Mouse (Mus musculus) gastrocnemius, adult 8-10 months (tissue): ENCODE results near the gene 1700029H14Rik. TPM values are rescaled to one million over a fixed set of nuclear protein-coding genes. Genes with fewer than 3 reads are reported as not detected.
A peak's percentile ranks its signal among the peaks of the same experiment; 100 is the strongest.

Source experiments
- DNase-seq, 2 experiments: peaks; one replicate each; pipeline ENCODE4 v3.0.0; 2022; ENCODE audit warnings: low spot score in 2 of 2
- total RNA-seq, 4 experiments: library from RNA; stranded (reverse); gene quantifications; 2 replicates each; pipeline ENCODE4 v1.2.4; 2022

Gene 1700029H14Rik
- total RNA-seq, 4 experiments from 2014 or later: not detected

DNA sequence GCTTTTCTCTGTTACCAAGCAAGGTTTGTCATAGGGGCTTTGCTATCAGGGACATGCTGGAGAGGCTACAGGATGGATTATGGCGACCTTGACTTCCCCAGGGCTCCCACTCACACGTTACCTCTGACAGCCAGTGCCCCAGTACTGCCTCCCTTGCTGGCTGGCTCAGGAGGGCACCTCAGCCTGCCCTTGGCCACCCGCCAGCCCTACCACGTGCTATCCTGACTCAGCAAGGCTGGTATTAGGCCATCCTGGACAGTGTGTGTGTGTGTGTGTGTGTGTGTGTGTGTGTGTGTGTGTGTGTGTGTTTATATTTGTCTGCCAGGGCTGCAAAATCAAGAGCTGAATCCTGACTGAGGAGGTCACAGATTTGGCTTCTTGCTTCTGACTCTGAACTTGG is 55.4 kb downstream of the 1700029H14Rik start:
- DNase-seq: peak; percentile 61 to 81

DNA sequence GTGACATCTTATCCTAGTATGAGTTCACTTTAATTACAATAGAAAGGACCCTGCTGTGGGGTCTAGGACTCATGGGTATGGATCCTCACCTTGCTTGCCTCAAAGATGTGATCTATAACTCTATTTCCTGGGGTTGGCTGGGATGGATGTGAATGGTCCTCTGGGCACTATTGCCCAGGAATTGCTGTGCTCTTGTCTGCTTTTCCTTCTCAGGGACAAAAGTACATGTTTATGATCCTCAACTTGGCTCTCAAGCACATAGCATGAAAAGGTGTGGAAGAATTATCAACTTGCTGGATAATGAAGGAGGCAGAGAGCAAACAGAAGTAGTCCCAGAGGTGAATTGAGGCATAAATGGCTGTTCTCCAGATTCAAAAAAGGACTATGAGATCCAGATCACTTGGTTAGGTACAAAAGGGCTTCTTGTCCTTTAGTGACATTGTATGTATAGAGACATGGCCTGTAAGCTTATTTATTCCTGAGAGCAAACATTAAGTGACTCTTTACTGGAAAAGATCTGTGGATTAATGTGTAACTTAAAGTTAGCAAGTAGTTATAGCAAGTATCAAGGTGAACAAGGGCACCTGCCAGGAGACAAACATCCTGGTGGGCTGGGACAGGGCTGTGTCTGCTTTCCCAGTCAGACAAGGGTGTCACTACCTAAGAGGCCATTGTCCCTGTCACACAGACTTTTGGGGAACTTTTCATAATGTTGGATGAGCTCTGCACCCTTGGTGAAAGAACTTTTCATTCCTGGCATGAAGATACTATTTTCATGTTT is 57.2 kb downstream of the 1700029H14Rik start:
- no peak for DNase-seq

DNA sequence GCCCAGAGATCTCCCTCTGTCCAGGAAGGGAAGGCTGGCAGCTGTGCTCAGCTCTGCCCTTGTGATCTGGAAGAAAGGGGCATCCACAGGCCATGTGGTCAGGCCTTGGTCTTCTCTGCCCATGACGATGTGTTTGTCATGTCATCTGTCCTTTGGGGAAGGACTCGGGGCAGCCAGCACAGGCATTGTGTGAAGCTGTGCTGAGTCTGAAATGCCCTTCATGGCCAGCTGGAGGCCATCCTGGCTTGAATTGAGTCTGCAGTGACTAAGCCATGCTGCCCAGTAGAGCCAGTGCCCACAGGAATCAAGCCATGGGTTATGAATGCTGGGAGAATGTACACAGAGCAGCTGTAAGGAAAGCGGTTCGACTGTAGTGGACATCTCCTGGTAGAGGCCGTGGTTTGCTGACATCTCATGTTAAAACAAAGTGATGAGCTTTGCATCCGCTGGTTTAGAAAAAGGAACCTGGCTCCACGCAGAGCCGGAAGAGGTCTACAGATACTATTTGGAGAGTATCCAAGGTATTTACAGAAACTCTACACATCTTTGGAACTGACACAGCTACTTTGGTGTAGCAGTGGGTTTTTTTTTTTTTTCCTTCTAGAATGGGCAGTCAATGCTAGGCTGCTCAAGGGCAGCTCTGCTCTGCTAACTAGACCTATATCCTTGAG is 58.2 kb downstream of the 1700029H14Rik start:
- no peak for DNase-seq

DNA sequence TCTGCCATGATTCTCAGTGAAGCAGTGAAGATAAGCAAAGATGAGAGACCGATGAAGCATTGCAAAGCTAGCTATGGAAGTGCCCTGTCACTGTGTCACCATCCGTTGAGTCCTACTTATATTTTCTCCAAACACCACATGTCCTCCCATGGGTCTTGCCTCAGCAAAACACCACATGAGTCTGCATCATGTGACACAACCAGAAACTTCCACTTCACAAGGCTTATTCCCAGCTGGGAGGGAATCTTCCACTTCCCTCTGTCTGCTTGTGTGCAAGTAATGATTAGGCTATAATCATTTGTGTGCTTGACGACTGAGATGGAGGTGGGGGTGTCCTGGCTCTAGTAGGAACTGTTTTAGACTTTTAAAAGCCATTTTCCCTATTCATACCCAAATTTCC is 61.0 kb downstream of the 1700029H14Rik start:
- DNase-seq: no peak

Other genes starting within 250 kb of the 1700029H14Rik start
- 10 to 100 TPM; 49.4 to 70.8 (median 63.2) TPM for gene Tfdp1, start 223.7 kb downstream of the 1700029H14Rik start, total RNA-seq
- gene Atp4b, start 165.6 kb downstream of the 1700029H14Rik start, total RNA-seq: not detected
- gene Grk1, start 157.4 kb downstream of the 1700029H14Rik start, total RNA-seq: not detected
- 1 to 10 TPM; 1.3 to 2.5 (median 2.2) TPM for gene Tmem255b, start 127.3 kb downstream of the 1700029H14Rik start, total RNA-seq
- 100 to 1,000 TPM in 1 of 4 experiments, 10 to 100 TPM in 3; 62.5 to 101 (median 75.1) TPM for gene Gas6, start 68.0 kb downstream of the 1700029H14Rik start, total RNA-seq
- gene Rasa3, start 115.1 kb upstream of the 1700029H14Rik start, total RNA-seq: 1 to 10 TPM; 5.0 to 6.9 (median 6.2) TPM
- gene Cfap97d2, start 143.4 kb upstream of the 1700029H14Rik start, total RNA-seq: not detected
- gene Cdc16, start 195.2 kb upstream of the 1700029H14Rik start, total RNA-seq: 10 to 100 TPM; 23.1 to 29.3 (median 25.8) TPM
- gene Upf3a, start 223.2 kb upstream of the 1700029H14Rik start, total RNA-seq: 1 to 10 TPM; 6.5 to 9.5 (median 8.6) TPM